Mouse (Mus musculus): ENCODE results near the gene Crcp.

The Crcp gene

DNA sequence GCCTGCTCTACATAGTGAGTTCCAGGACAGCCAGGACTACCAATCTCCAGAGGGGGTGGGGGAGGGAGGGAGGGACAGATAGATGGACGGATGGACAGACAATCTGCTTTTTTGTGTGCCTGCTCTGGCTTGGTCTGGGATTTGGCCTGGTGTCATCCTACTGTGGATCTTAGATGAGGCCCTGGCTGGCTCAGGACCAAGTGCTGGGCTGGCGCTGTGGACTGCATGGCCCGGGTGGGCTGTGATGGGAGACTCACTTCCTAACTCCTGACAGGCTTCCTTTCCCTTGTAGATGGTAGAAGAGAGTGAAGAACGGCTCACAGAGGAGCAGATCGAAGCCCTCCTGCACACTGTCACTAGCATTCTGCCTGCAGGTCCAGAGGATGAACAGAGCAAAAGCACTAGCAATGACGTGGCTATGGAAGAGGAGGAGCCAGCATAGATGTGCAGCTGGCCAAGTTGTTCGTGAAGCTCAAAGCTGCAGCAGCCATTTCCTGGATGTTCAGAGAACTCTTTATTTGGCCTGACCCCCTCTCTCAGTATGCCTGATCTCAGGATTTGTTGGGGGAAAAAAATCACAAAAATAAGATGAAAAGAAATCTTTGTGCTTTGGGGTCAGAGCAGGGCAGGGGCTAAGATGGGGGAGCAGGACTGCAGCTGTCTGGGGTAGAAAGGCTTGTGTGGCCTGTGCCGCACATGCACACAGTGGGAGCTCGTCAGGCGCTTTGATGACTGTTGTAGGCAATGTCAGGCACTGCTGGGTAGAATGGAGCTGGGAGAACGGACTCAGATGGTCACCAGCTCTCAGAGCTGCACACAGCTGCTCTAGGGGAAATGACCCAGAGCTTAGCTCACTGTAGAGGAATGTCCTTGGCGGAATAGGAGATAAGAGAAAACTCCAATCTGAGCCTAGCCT is 30.6 kb downstream of the Crcp start:
- no peak; the same call in 1 of the 2 replicates for ATAC-seq (ENCODE audit: low TSS enrichment)

DNA sequence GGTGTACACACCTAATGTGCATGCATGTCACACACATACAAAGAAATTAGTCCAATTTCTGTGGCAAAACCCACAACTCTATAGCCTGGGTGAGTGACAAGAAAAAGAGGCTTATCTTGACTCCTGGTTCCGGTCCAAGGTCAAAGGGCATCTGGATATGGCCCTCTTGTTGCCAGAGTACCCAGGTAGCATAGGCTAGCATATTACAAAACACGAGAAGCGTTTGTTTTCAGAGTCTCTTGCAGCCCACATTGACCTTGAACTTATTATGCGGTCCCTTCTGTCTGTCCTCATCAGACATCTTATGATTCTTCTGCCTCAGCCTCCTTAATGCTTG is 31.2 kb downstream of the Crcp start:
- no peak for ATAC-seq (ENCODE audit: low TSS enrichment)

DNA sequence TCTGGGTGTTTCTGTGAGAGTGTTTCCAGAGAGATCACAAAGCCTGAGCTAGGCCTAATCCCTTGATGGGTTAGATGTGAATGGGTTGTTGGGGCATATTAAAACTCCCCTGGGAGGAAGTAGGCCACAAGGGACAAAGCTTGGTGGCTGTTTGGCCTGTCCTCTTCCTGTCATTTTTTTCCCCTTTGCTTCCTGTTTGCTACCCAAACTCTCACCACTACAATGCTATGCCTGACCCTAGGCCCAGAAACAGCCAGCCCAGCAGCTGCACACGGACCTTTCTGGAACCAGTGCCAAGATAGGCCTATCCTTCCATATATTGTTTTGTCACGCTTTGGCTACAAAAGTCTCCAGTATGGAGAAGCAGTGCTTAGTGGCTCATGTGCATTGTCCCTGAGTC is 33.0 kb downstream of the Crcp start:
- ATAC-seq (ENCODE audit: low TSS enrichment) = no peak

DNA sequence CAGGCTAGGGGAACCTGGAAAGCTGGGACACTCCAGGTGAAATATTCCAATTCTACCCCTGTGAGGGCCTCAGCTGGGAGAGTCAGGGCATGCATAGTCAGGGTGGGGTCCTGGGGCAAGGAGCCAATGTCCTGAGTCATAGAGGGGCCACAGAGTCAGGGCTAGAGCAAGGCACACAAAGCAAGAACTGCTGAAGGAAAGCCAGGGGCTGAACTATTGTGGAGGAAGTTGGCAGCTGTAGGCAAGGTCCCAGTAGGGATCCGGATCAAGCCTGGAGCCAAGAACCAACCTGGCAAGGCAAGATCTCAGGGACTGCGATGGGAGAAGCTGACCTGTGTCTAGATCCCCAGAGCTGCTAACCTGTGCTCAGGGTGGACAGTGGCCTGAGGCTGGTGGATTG is 34.7 kb downstream of the Crcp start:
- ATAC-seq (ENCODE audit: low TSS enrichment) = no peak

DNA sequence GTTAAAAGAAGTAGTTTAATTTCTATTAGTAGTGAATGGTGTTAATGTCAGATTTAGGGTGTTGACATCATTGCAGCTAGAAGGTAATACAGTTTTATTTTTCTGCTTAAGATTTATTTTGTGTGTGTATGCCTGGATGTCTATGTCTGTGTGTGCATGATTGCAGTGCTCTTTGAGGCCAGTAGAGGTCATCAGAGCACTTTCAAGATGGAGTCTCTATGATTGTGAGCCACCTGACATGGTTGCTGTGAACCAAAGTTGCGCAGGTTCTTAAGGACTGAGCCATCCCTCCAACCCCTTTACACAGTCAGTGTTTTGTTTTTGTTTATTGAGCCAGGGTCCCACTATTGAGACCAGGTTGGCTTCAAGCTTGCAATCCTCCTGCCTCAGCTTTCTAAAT is 36.5 kb downstream of the Crcp start:
- no peak for ATAC-seq (ENCODE audit: low TSS enrichment)

DNA sequence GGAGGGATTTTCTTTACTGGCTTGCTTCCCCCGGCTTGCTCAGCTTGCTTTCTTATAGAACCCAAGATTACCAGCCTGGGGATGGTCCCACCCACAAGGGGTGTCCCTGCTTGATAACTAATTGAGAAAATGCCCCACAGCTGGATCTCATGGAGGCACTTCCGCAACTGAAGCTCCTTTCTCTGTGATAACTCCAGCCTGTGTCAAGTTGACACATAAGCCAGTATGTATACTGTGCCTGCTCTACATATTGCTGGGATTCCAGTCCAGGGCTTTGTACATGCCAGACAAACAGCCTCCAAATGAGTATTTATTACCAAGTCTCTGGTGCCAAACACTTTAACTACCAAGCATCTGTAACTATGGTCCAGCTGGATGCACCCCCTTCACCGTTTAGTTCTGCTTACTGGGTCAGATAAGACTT is 38.8 kb downstream of the Crcp start:
- ATAC-seq (ENCODE audit: low TSS enrichment) = no peak

DNA sequence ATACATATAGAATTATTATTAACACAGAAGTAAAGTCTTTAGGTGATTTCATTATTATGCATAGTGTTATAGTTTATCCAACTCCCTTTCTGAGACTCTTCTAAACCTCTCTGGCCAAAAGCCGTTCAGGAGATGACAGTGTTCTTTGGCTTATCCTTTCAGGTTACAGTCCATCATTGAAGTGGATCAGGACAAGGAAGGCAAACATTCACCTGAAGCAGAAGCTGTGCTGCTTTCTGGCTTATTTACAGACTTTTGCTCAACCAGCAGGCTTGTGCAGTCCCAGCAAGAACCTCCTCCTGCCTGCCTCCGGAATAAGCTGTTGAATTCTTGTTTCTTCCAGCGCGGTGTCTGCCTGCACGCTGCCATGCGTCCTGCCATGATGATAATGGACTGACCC is 43.9 kb downstream of the Crcp start, which contains the start of gene Tpst1:
Gene Tpst1 (plus strand): TSS at position 301 of the 400 bp plus-strand sequence.
- ATAC-seq (ENCODE audit: low TSS enrichment) = no peak

DNA sequence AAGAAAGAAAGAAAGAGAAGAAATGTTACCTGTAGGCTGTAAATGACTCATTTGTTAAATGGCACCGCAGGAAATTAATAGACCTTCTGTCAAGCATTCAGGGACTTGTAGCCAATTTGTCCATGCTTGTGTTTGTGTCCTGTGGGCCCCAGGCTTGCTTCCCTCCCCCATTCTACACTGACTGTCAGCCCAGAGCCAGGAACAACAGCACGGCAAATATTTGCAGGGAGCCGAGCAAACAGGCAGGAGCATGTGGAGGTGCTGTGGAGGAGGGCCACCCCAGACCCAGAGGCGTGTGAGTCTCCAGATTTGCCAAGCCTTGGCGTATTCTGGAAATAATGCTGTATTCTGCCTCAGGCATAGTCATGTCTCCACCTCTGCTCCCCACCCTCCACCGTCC is 45.4 kb downstream of the Crcp start:
- no peak for ATAC-seq (ENCODE audit: low TSS enrichment)

DNA sequence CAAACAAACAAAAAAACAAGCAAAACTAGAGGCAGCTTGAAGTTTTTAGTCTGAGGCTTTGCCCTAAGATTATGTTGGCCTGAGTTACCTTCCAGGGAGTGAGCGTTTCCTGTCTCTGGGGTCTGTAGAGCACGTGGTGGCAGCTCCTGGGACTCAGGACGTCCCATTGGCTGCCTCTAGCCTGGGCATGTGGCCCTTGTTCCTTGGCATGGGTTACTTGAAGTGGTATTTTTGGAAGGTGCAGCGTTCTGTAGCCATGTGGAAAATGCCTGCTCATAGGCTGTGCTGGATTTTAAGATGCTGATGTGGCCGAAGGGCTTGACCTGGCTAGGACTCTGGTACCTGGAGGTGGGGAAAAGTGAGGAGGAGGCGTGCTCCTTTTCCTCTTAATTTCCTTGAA is 47.3 kb downstream of the Crcp start:
- no peak for ATAC-seq (ENCODE audit: low TSS enrichment)

DNA sequence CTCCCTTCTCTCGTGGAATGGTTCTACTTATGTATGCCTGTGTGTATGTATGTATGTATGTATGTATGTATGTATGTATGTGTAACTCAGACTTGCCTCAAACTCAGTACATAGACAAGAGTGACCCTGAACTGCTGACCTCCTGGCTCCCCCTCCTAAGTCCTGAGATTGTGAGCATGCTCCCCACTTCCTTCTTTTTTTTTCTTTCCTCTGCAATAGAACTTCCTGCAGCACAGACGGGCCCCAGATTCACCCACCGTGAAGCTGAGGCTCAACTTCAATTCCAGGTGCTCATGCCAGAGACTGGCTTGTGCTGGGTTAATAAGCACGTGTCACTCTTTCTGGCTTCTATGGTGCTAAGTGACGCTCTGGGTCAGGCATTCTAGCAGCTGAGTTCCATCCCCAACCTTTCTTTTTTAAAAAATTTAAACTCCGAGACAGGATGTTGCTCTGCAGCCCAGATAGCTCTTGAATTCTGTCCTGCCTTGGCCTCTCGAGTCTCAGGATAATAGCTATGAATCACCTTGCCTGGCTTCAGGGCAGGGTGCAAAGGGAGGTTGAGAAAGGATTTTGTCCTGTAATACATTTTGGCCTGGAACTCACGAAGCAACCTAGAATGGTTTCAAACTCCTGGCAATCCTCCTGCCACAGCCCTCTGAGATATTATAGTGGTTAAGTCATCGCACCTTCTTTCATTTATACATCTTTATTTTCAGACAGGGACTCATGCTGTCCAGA is 49.2 kb downstream of the Crcp start:
- no peak for ATAC-seq (ENCODE audit: low TSS enrichment)

DNA sequence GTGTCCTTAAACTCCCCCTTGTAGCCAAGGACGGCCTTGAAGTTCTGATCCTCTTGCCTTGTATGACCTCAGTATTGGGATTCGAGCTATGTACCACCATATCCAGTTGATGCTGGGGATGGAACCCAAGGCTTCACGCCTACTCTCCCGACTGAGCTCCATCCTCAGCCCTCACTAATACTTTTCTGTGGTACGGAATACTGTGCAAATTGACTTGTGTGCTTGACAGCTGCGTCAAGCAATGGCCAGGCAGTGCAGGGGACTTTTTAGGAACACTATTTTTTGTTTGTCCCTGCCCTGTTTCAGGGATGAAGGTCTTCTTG is 49.7 kb downstream of the Crcp start:
- peak; percentile 8; the same call in 1 of the 2 replicates for ATAC-seq (ENCODE audit: low TSS enrichment)

DNA sequence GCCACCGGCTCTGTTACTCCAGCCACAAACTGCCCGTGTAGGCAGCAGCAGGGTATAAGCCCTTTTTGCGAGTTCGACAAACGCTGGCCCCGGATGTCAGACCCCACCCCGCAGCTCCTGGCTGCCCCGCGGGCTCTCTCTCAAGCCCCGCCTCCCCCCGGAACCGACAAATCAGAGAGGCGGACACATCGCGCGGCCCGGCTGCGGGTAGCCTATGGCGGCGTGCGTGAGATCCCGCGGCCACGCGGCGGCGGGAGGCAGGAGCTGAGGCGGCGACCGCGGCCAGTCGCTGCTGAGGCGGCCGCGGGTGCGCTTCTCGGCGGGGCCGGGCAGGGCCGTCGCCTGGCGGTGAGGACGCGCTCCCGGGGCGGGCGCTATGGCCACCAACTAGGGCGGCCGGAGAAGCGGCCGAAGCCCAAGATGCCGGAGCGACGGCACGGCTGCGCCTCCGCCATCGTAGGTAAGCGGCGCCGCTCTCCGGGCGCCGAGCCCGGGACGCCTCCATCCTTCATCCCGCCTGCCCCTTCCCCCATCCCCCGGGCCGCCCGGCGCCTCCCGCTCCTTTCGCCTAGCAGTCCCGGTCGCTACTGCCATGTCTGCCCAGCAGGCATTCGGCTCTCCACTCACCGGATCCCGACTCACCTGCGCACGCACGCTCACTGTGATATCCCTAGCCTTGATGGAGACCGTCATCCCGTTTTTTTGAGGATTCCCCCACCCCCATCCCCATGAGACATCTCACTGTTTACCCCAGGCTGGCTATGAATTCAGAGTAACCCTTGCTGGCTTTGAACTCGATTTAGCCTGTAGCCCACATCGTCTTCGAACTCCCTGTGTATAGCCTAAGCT is 50.3 kb downstream of the Crcp start:
- ATAC-seq (ENCODE audit: low TSS enrichment) = peak; percentile 91

DNA sequence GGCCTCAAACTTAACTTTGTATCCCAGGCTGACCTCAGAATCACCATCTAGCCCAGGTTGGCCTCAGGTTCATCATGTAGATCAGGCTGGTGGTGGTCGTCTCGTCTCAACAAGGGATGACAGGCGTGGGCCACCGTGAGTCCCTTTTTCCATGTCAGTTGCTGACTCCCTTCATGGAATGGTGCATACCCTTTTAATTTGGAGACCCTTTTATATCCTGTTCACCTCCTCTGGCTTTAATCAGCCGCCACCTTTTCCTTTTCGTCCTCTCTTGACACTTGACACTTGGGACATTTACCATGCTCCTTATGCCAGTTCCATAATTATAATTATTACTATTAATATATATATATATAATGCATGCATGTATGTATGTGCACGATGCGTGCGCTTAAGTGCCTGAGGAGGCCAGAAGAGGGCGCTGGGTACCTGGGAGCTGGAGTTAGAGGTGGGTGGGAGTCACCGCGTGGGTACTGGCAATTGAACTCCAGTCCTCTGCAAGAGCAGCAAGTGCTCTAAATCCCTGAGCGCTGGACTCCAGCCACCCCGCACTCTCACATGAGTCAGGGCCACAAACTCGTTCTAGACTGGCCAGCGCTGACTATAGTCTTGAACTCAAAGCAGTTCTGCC is 51.1 kb downstream of the Crcp start:
- no peak for ATAC-seq (ENCODE audit: low TSS enrichment)

DNA sequence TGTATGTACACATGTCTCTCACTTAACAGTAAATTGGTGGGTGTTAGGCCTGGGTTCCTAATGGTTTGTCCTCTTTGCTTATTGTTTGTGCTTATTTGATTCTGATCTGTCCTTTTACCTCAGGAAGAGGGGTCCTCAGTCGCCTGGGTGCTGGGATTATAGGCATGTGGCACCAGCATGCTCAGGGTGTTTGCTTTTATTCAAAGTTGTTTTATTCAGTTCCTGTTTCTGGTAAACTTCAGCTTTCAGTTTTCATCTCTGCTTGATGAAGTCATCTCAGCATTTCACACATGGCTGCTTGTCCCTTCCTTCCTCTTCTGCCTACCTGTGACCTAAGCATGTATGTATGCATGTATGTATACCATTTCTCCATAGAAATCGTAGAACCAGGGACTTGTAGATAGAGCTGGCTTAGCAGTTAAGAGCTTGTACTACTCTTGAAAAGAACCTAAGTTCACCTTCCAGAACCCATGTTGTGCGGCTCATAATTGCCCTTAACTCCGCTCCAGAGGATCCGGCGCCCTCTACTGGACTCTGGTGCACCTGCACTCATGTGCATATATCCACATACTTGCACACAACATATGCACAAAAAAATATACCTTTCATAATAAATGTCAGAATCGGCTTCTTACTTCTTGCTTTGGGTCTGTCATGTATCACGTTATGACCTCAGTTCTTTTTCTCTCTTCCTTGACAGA is 52.2 kb downstream of the Crcp start:
- ATAC-seq (ENCODE audit: low TSS enrichment) = no peak

DNA sequence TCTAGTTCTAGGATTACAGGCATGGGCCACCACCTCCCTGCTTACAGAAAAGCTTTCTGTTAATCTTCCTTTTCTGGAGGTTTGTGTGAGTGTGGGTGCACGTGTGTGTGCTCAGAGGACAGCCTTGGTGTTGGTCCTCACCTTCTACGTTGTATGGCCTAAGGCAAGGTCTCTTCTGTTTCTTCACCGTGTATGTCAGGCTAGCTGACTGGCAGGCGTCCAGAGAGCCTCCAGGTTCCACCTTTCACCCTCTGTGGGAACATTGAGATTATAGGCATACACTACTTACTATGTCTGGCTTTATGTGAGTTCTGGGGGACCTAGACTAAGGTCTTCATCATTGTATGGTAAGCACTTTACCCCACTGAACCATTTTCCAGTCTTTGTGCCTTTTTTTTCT is 53.3 kb downstream of the Crcp start:
- no peak for ATAC-seq (ENCODE audit: low TSS enrichment)

DNA sequence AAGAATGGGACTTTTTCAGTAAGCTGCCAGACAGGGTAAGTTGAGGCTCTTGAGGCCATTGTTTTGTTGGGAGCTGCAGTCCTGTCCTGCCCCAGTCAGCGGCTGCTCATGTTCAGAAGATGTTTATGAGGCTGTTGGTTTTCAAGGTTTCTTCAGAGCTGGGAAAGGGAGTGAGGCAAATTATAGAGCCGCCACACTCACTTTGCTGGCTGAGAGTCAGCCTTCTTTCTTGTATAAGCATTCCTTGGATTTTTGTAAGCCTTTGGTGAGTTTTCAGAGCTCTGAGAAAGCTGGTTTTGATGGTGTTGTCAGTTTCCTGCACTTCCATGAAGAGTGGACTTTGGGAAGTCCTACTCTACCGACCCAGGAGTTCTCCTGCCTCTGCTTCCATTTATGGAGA is 55.2 kb downstream of the Crcp start:
- ATAC-seq (ENCODE audit: low TSS enrichment) = no peak

DNA sequence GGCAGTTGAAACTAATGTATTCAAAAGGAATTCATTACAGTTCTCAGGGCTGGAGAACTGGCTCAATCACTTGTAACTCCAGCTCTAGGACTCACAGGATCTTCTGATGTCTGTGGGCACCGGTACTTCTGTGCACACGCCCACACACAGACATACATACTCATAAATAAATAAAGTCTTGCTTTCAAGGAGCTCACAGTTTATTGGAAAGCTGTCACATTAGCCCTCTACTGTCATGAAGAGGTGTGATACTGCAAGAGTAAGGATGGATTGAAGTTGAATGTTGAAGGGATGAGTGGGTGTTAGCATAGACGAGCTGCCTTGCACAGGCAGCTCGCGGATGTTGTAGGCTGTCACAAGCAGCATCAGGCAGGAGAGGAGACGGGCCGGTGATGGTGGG is 58.9 kb downstream of the Crcp start:
- peak; percentile 68 for ATAC-seq (ENCODE audit: low TSS enrichment)

DNA sequence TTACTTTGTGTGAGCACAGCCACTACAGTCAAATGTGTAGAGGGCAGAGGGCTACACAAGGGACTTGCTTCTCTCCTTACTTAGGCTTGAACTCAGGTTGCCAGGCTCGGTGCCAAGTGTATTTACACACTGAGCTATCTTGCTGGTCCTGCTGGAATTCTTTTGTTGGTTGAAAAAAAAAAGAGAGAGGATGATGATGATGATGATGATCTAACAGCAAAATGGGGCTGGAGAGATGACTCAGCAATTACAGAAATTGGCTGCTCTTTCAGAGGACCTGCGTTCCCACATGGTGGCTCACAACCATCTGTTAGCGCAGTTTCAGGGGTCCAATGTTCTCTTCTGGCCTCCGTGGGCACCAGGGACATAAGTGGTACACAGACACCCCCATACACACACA is 59.5 kb downstream of the Crcp start:
- no peak for ATAC-seq (ENCODE audit: low TSS enrichment)

DNA sequence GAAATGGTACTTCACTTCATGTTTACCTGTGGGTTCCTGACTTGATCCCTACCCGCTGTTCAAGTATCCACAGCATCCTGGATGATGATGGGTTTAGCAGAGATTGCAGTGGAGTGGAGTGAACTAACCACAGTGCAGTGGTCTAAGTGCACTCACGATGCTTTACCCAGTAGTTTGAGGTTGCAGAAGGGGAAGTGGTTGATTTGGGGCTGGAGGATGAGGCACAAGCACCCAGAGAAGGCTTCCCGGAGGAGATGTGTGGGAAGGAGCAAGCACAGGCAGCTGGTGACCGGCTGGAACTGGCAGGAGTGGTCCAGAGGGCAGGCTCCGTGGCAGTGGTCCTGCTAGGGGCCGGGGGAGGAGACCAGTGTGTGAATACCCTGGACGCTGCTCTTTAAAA is 60.1 kb downstream of the Crcp start:
- 0 out of 2 replicates have a peak, but pooled peaks have one; percentile 2 for ATAC-seq (ENCODE audit: low TSS enrichment)

DNA sequence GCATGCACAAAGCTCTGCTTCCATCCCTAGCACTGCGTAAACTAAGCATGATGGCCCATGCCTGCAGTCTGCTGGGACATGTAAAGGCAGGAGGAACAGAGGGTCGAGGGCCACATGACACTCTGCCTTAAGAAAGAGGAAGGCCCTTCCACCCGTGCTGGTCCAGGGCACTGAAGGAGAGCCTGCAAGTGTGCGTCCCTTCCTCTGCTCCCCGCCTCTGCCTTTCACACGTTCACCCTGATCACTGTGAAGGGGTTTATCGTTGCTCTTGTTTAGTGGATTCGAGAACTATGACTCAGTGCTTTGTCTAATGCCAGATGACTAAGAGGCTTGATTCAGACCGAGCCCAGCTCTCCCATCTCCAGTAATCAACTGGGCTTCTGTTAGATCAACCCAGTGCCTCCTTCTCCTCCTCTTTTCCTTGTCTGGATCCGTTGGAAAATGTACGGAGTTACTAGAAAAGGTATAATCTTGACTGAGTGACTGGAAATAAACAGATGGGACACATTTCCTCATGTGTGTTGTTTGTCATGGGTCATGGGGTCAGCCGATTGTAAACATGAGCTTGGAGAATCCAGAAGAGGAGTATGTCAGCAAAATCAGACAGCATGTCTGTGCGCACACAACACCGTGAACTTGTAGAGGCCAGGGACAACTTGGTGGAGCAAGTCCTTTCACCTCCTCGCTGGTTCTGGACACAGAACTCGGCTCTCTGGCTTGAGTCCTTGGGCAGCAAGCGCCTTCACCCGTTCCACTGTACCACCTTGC is 60.7 kb downstream of the Crcp start:
- ATAC-seq (ENCODE audit: low TSS enrichment) = peak; percentile 69

Data from frontal cortex, adult (tissue).